Mouse (Mus musculus) lung, adult 2 months (tissue): ENCODE measurements around the gene Tent4b.

Experiments used
- CTCF ChIP-seq: fragments of 200-500 bp; IDR thresholded peaks from 2 replicates; pipeline ENCODE4 v1.5.1; 2011; ENCODE audit warnings: mild to moderate bottlenecking, low read length, control low read depth; ENCODE audit not compliant: insufficient read depth
- POLR2A ChIP-seq: fragments of 200-500 bp; IDR thresholded peaks from 2 replicates; pipeline ENCODE4 v1.6.1; 2011; ENCODE audit warnings: low read depth, mild to moderate bottlenecking, control low read depth, low read length, borderline replicate concordance; ENCODE audit errors: extremely low read depth

- no peak for TF ChIP-seq CTCF
- TF ChIP-seq POLR2A, result no peak
Measured at GRCm38 (mm10) chr8:88305814-88306213, 106.8 kb downstream of the Tent4b start.
